Mouse (Mus musculus): ENCODE results near the gene Gm16513.
"Not testable (repeated sequence)": the region's sequence is repeated elsewhere in the genome, so short reads cannot be mapped to it uniquely, and the experiment has no call there.

Gm16513 gene

DNA sequence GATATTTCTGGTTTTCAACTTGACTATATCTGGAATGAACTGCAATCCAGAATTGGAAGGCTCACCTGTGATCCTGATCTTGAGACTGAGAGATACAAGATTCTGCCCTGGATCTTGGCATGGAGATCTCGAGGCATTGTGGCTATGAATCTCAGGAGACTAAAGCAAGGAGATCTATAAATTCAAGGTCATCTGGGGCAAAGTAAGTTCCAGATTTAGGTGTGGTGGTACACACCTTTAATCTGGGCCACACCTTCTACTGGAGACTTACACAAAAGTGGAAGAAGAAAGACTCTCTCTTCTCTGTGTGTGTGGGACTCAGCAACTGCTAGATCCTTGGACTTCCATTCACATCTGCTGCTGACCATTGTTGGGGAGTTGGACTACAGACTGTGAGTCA, at the start of gene Gm16513:
Gm16513 (plus strand) TSS at position 301 of the 400 bp plus-strand sequence.
- not testable (repeated sequence) for DNase-seq (ENCODE audit: low spot score in 2 of 2)

Measured in spleen, postnatal 14 days (tissue).